Mouse (Mus musculus): ENCODE measurements around the gene Plk1. TPM values are rescaled to one million over a fixed set of nuclear protein-coding genes. Genes with fewer than 3 reads are reported as not detected.

Plk1 gene
- polyA plus RNA-seq, 1 experiment = 3.7 TPM

GRCm38 (mm10) chr7:122186043-122186442, 26.8 kb downstream of the Plk1 start, which contains the start of gene Ern2:
Gene Ern2, minus strand, starts transcription at chr7:122186207.
- no peaks in the 10 kb centered on the region for H3K4me1 ChIP-seq (ENCODE audit: control insufficient read depth, insufficient read depth, low read length)
- H3K27ac ChIP-seq (ENCODE audit: insufficient read depth, low read length) = no peak within 1 kb of the TSS
- TF ChIP-seq CTCF (IDR thresholded peaks at IDR 0.05; ENCODE audit: extremely low read depth, insufficient read depth, low read length) = no peak
- no peak for TF ChIP-seq POLR2A (IDR thresholded peaks at IDR 0.05; ENCODE audit: extremely low read depth, insufficient read depth, low read length)
- H3K4me3 ChIP-seq (ENCODE audit: insufficient read depth, low read length) = no peak within 1 kb of the TSS

GRCm38 (mm10) chr7:122189484-122189883, 30.2 kb downstream of the Plk1 start:
- H3K27ac ChIP-seq (ENCODE audit: insufficient read depth, low read length) = no peak overlapping the region
- no peak overlapping the region for H3K4me3 ChIP-seq (ENCODE audit: insufficient read depth, low read length)
- peak; percentile 69 for TF ChIP-seq CTCF (IDR thresholded peaks at IDR 0.05; ENCODE audit: extremely low read depth, insufficient read depth, low read length)
- no peak for TF ChIP-seq POLR2A (IDR thresholded peaks at IDR 0.05; ENCODE audit: extremely low read depth, insufficient read depth, low read length)
- H3K4me1 ChIP-seq (ENCODE audit: control insufficient read depth, insufficient read depth, low read length) = no peaks in the 10 kb centered on the region

GRCm38 (mm10) chr7:122191097-122191496, 31.9 kb downstream of the Plk1 start:
- Histone ChIP-seq H3K4me1 (ENCODE audit: control insufficient read depth, insufficient read depth, low read length) (no peaks in the 10 kb centered on the region), H3K4me3 (ENCODE audit: insufficient read depth, low read length) (no peak overlapping the region), H3K27ac (ENCODE audit: insufficient read depth, low read length) (no peak overlapping the region)
- TF ChIP-seq CTCF (IDR thresholded peaks at IDR 0.05; ENCODE audit: extremely low read depth, insufficient read depth, low read length) (no peak), POLR2A (IDR thresholded peaks at IDR 0.05; ENCODE audit: extremely low read depth, insufficient read depth, low read length) (no peak)

GRCm38 (mm10) chr7:122193919-122194318, 34.7 kb downstream of the Plk1 start:
- H3K27ac ChIP-seq (ENCODE audit: insufficient read depth, low read length) = no peak overlapping the region
- no peaks in the 10 kb centered on the region for H3K4me1 ChIP-seq (ENCODE audit: control insufficient read depth, insufficient read depth, low read length)
- TF ChIP-seq CTCF (IDR thresholded peaks at IDR 0.05; ENCODE audit: extremely low read depth, insufficient read depth, low read length) (no peak), POLR2A (IDR thresholded peaks at IDR 0.05; ENCODE audit: extremely low read depth, insufficient read depth, low read length) (no peak)
- H3K4me3 ChIP-seq (ENCODE audit: insufficient read depth, low read length) = no peak overlapping the region

GRCm38 (mm10) chr7:122196771-122197170, 37.5 kb downstream of the Plk1 start:
- H3K4me1 ChIP-seq (ENCODE audit: control insufficient read depth, insufficient read depth, low read length) = no peaks in the 10 kb centered on the region
- H3K27ac ChIP-seq (ENCODE audit: insufficient read depth, low read length) = no peak overlapping the region
- H3K4me3 ChIP-seq (ENCODE audit: insufficient read depth, low read length) = no peak overlapping the region
- TF ChIP-seq CTCF (IDR thresholded peaks at IDR 0.05; ENCODE audit: extremely low read depth, insufficient read depth, low read length) = no peak
- TF ChIP-seq POLR2A (IDR thresholded peaks at IDR 0.05; ENCODE audit: extremely low read depth, insufficient read depth, low read length) = no peak

GRCm38 (mm10) chr7:122197306-122197705, 38.1 kb downstream of the Plk1 start:
- Histone ChIP-seq H3K4me1 (ENCODE audit: control insufficient read depth, insufficient read depth, low read length) (no peaks in the 10 kb centered on the region), H3K27ac (ENCODE audit: insufficient read depth, low read length) (no peak overlapping the region), H3K4me3 (ENCODE audit: insufficient read depth, low read length) (no peak overlapping the region)
- TF ChIP-seq POLR2A (IDR thresholded peaks at IDR 0.05; ENCODE audit: extremely low read depth, insufficient read depth, low read length) = no peak
- peak; percentile 70 for TF ChIP-seq CTCF (IDR thresholded peaks at IDR 0.05; ENCODE audit: extremely low read depth, insufficient read depth, low read length)

- TF ChIP-seq CTCF (IDR thresholded peaks at IDR 0.05; ENCODE audit: extremely low read depth, insufficient read depth, low read length) = peak; percentile 39; the same call in 1 of the 2 replicates
- no peak for TF ChIP-seq POLR2A (IDR thresholded peaks at IDR 0.05; ENCODE audit: extremely low read depth, insufficient read depth, low read length)
- no peaks in the 10 kb centered on the region for H3K4me1 ChIP-seq (ENCODE audit: control insufficient read depth, insufficient read depth, low read length)
- H3K27ac ChIP-seq (ENCODE audit: insufficient read depth, low read length) = no peak overlapping the region
- H3K4me3 ChIP-seq (ENCODE audit: insufficient read depth, low read length) = no peak overlapping the region
Observed at GRCm38 (mm10) chr7:122199296-122199695, 40.1 kb downstream of the Plk1 start.

- TF ChIP-seq POLR2A (IDR thresholded peaks at IDR 0.05; ENCODE audit: extremely low read depth, insufficient read depth, low read length) (no peak), CTCF (IDR thresholded peaks at IDR 0.05; ENCODE audit: extremely low read depth, insufficient read depth, low read length) (no peak)
- no peak overlapping the region for H3K27ac ChIP-seq (ENCODE audit: insufficient read depth, low read length)
- no peak overlapping the region for H3K4me3 ChIP-seq (ENCODE audit: insufficient read depth, low read length)
- no peaks in the 10 kb centered on the region for H3K4me1 ChIP-seq (ENCODE audit: control insufficient read depth, insufficient read depth, low read length)
Observed at GRCm38 (mm10) chr7:122203936-122204335, 44.7 kb downstream of the Plk1 start.

- H3K4me1 ChIP-seq (ENCODE audit: control insufficient read depth, insufficient read depth, low read length) = no peaks in the 10 kb centered on the region
- TF ChIP-seq CTCF (IDR thresholded peaks at IDR 0.05; ENCODE audit: extremely low read depth, insufficient read depth, low read length) (no peak), POLR2A (IDR thresholded peaks at IDR 0.05; ENCODE audit: extremely low read depth, insufficient read depth, low read length) (no peak)
Observed at GRCm38 (mm10) chr7:122206121-122206520, 46.9 kb downstream of the Plk1 start.

GRCm38 (mm10) chr7:122208276-122209021, 49.2 kb downstream of the Plk1 start:
- Histone ChIP-seq H3K27ac (ENCODE audit: insufficient read depth, low read length) (no peak overlapping the region), H3K4me1 (ENCODE audit: control insufficient read depth, insufficient read depth, low read length) (no peaks in the 10 kb centered on the region), H3K4me3 (ENCODE audit: insufficient read depth, low read length) (no peak overlapping the region)
- TF ChIP-seq CTCF (IDR thresholded peaks at IDR 0.05; ENCODE audit: extremely low read depth, insufficient read depth, low read length) (no peak), POLR2A (IDR thresholded peaks at IDR 0.05; ENCODE audit: extremely low read depth, insufficient read depth, low read length) (no peak)

More at GRCm38 (mm10) chr7:122206121-122206520, 46.9 kb downstream of the Plk1 start:
- H3K27ac ChIP-seq (ENCODE audit: insufficient read depth, low read length) = no peak overlapping the region
- H3K4me3 ChIP-seq (ENCODE audit: insufficient read depth, low read length) = no peak overlapping the region

All from cortical plate, adult 2 months (tissue).